Comparison of ENCODE assay signal across 10 mouse cellular contexts in genomic region chr7:118981346-118981745, GRCm38 (mm10). TPM values are rescaled to one million over a fixed set of nuclear protein-coding genes. Genes with fewer than 3 reads are reported as not detected.
A peak's percentile ranks its signal among the peaks of the same experiment; 100 is the strongest.
DNase-seq lines count a peak whose midpoint lies in the region; ATAC-seq lines count a peak whose summit lies in the region.
"Had no signal": no experiment of that assay in that cellular context is flagged by ENCODE, and none has a peak within 500 bp of the region (broad histone marks: within the 10 kb centered on the region; RNA-seq: fewer than 3 reads in every experiment).

No protein-coding gene starts in this region.

- H3K9ac ChIP-seq in kidney, embryonic 16.5 days (replicated peaks; ENCODE audit: low read length) = no peak overlapping the region
- H3K9ac ChIP-seq: lung, embryonic 15.5 days had no signal

- ATAC-seq in kidney, embryonic 16.5 days (ENCODE audit: low FRiP score, low TSS enrichment) = no peak

- peak; percentile 84 to 91 for DNase-seq in adrenal gland, adult (ENCODE audit: inconsistent age in 2 of 2, low spot score in 1 of 2)
- no peak for DNase-seq in adrenal gland, postnatal 4 days (ENCODE audit: low spot score in 2 of 2)
- DNase-seq in kidney, adult 11 months = peak; percentile 69
- peak; percentile 68 to 85 for DNase-seq in adrenal gland, postnatal 36 days
- DNase-seq in kidney, postnatal 25 days = peak; percentile 50 to 79
- no peak for DNase-seq in spleen, adult 18-20 months
- no peak for DNase-seq in ovary, postnatal 14 days (ENCODE audit: low spot score)
- DNase-seq: thymus, postnatal 36 days had no signal

- H3K27me3 ChIP-seq in kidney, embryonic 16.5 days (ENCODE audit: insufficient read depth, low read length) = no peaks in the 10 kb centered on the region
- H3K27me3 ChIP-seq: lung, embryonic 15.5 days had no signal

- H3K27ac ChIP-seq in kidney, embryonic 16.5 days (ENCODE audit: low read length) = no peak overlapping the region
- H3K27ac ChIP-seq: lung, embryonic 15.5 days had no signal

- no peak overlapping the region for H3K4me3 ChIP-seq in kidney, embryonic 16.5 days (ENCODE audit: low read length)
- H3K4me3 ChIP-seq: lung, embryonic 15.5 days had no signal

- H3K4me2 ChIP-seq in kidney, embryonic 16.5 days (replicated peaks; ENCODE audit: low read depth, low read length) = no peak overlapping the region
- H3K4me2 ChIP-seq: lung, embryonic 15.5 days had no signal

- no peaks in the 10 kb centered on the region for H3K4me1 ChIP-seq in kidney, embryonic 16.5 days (ENCODE audit: insufficient read depth, low read length)

- peaks cover 11% of the 10 kb centered on the region for H3K36me3 ChIP-seq in kidney, embryonic 16.5 days (ENCODE audit: insufficient read depth, low read length)

- no peaks in the 10 kb centered on the region for H3K9me3 ChIP-seq in kidney, embryonic 16.5 days (ENCODE audit: low read length)
- H3K9me3 ChIP-seq: lung, embryonic 15.5 days had no signal

- WGBS in kidney, embryonic 16.5 days = 76% methylated on average over 4 of the region's 4 CpGs

RNA-seq across cellular contexts. Expression of gene Gprc5b, which starts 13.7 kb away (rescaled TPM):
- 10 to 100 TPM; 53.3 to 66.6 TPM for total RNA-seq in adrenal gland, postnatal 4 days (2021)
- polyA plus RNA-seq in kidney, embryonic 16.5 days (2015; fragmentation: Nextera tagmentation; extraction: Ambion mirVana) = 5.4 and 7.0 TPM in 2 replicates
- 100 to 1,000 TPM; 111 to 184 TPM for total RNA-seq in adrenal gland, postnatal 36 days (2021)

Comparison
In these comparisons a context has a peak if more than half of its experiments do, and no peak if none do; other contexts are left out.
1. DNase-seq: peak in adrenal gland, adult (2 of 2), kidney, adult 11 months (single experiment), adrenal gland, postnatal 36 days (2 of 2) and kidney, postnatal 25 days (2 of 2); none in adrenal gland, postnatal 4 days (0 of 2), spleen, adult 18-20 months (0 of 2) and ovary, postnatal 14 days (single experiment).